Mouse (Mus musculus) left cerebral cortex, adult 18-20 months (tissue): ENCODE measurements around the gene Ccdc107. TPM values are rescaled to one million over a fixed set of nuclear protein-coding genes. Genes with fewer than 3 reads are reported as not detected.
"Not testable (repeated sequence)": the region's sequence is repeated elsewhere in the genome, so short reads cannot be mapped to it uniquely, and the experiment has no call there.

Experiments used
- DNase-seq, 2 experiments: peaks; one replicate each; pipeline ENCODE4 v3.0.0; 2021 to 2022; ENCODE audit warnings: low spot score in 2 of 2, mixed read lengths in 1 of 2
- total RNA-seq, 2 experiments: library from RNA; stranded (reverse); gene quantifications; 2 replicates each; pipeline ENCODE4 v1.2.3; 2021

Ccdc107 gene
- total RNA-seq, 2 experiments from 2014 or later: 29.9 to 30.0 TPM

DNA sequence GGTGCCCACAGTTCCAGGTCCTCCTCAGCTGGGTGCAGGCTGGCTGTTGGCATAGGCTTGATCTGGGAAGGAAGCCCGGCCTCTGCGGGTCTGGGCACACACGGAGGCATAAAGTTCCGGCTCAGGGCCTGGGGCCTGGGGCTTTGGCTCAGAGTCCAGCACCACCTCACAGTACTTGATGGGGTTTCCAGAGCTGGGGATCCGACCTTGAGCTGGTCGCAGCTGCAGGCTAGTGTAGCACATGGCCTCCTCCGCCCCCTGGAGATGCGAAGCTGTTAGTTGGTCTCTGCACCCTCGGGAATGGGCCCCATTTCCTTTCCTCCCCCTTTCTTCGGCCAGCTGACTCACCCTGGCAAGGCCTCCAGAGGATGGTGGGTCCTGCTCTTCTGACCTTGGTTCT lies 10.1 kb upstream of the Ccdc107 start:
- DNase-seq: no peak

- DNase-seq: no peak
Measured at GRCm38 (mm10) chr4:43483535-43484091, 9.1 kb upstream of the Ccdc107 start, which contains the start of gene Sit1. TSS of gene Sit1 (minus strand) at chr4:43483734.

- not testable (repeated sequence) for DNase-seq
Measured at GRCm38 (mm10) chr4:43485666-43486065, 7.0 kb upstream of the Ccdc107 start.

GRCm38 (mm10) chr4:43489611-43490010 lies 3.1 kb upstream of the Ccdc107 start:
- no peak for DNase-seq

- DNase-seq: no peak
Measured at GRCm38 (mm10) chr4:43490801-43491200, 1.9 kb upstream of the Ccdc107 start.

- DNase-seq: no peak
Measured at GRCm38 (mm10) chr4:43492101-43492820, 439 bp upstream of the Ccdc107 start.

- DNase-seq: peak; percentile 93 to 95
Measured at GRCm38 (mm10) chr4:43493186-43493845, 616 bp downstream of the Ccdc107 start.

- DNase-seq: no peak
Measured at GRCm38 (mm10) chr4:43493846-43494240, 1.1 kb downstream of the Ccdc107 start.

DNA sequence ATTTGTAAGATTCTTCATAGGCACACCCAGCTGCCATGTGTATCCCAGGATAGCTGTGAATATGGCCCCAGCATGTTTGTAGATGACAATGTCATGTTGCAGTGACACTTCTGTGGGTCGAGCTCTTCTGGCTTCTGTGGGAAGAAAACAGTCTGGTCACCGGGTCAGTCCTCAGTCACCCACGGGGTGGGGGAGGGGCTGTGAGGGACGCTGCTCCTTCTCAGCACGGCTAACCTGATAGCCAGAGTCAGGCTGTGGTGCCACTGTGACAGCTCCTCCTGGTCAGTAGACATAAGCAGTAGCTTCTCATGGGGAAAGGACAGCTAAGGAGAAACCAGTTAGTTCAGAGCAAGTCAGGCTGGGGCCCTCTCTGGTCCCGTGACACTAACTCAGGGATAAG lies 3.9 kb downstream of the Ccdc107 start:
- no peak for DNase-seq

GRCm38 (mm10) chr4:43497405-43497804 lies 4.7 kb downstream of the Ccdc107 start:
- DNase-seq: no peak

DNA sequence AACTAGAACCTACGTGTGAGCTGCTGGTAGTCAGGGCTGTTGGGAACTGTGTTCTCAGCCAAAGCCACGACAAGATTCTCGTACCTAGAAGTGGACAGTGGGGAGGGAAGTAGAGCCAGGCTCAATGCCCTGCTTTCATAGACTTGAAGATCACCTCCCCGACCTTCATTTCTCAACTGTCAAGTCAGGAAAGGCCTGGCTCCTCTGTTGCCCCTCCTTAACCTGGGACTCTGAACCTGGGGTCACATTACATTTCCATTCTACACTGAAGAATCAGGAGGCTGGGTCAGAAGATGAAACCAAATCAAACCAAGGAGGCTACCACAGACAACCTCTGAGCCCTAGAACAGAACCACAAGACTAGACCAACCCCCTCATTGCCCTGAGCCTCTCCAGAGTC lies 5.2 kb downstream of the Ccdc107 start:
- no peak for DNase-seq

DNA sequence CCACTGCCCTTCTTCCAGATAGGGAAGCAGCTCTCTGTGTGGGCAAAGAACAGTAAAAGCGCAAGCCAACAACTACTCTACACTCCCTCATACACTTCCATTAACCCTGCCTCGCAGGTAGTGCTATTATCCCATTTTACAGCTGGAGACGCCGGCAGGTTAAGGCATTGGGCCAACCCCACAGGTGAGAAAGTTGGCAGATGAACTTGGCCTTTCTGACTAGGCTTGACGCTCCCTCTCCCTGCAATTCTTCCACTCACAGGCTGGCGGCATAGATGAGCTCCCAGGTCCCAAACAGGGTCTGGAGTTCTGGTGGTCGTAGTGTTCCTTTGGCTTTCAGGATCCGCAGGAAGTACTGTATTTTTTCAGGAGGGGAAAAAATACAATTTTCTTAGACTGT lies 6.3 kb downstream of the Ccdc107 start:
- DNase-seq: no peak

GRCm38 (mm10) chr4:43499407-43500333 lies 7.0 kb downstream of the Ccdc107 start, which contains the start of gene Arhgef39:
TSS of gene Arhgef39 (minus strand) at chr4:43499695.
- peak; percentile 64 to 82 for DNase-seq

- no peak for DNase-seq
Measured at GRCm38 (mm10) chr4:43503041-43503440, 10.3 kb downstream of the Ccdc107 start.

- DNase-seq: no peak
Measured at GRCm38 (mm10) chr4:43503506-43503905, 10.8 kb downstream of the Ccdc107 start.

- no peak for DNase-seq
Measured at GRCm38 (mm10) chr4:43504269-43504668, 11.6 kb downstream of the Ccdc107 start.

- no peak for DNase-seq
Measured at GRCm38 (mm10) chr4:43506074-43506473, 13.4 kb downstream of the Ccdc107 start.

- no peak for DNase-seq
Measured at GRCm38 (mm10) chr4:43506536-43507185, 14.0 kb downstream of the Ccdc107 start, which contains the start of gene Car9. TSS of gene Car9 (plus strand) at chr4:43506966.

DNA sequence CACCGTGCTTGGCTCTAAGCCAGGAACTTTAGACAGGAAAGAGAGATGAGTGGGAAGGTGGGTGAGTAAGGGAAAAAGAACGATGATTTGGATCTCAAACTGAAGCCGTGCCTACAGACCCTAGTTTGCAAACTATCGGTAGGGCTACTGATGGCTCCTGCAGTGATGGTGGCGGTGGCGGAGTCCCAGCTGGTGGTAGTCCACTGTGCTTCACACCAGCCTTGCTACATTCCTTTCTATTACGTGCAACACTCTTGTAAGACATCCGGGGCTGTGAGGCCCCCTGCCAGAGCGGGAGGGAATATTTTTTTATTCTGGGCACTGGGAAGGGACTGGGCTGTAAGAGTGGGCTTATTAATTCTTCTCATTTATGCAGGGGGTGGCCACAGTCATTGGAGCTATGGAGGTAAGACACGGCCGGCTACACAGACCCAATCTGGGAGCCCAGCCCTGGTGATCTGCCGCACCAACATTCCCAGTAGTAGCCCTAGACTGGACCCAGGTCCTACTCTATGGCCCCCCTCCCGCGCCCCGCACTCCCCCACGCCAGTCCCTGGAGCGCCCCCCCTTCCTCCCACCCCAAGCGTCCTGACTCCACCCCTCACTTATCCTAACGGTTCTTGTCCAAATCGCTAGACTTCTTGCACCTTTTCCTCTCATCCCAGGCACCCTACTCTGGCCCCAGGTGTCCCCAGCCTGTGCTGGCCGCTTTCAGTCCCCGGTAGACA lies 15.4 kb downstream of the Ccdc107 start:
- DNase-seq: no peak

DNA sequence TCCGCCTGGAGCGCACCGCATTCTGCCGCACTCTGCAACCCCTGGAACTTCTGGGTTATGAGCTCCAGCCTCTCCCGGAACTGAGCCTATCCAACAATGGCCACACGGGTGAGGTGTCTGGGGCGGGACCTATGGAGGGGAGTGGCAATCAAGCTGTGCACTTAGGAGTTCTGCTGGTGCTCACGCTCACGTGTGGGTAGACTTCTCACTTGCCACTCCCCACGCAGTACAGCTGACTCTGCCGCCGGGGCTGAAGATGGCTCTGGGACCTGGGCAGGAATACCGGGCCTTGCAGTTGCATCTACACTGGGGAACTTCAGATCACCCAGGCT lies 15.9 kb downstream of the Ccdc107 start:
- DNase-seq: no peak
